Comparison of ENCODE assay signal across 9 mouse cellular contexts in the genomic region with DNA sequence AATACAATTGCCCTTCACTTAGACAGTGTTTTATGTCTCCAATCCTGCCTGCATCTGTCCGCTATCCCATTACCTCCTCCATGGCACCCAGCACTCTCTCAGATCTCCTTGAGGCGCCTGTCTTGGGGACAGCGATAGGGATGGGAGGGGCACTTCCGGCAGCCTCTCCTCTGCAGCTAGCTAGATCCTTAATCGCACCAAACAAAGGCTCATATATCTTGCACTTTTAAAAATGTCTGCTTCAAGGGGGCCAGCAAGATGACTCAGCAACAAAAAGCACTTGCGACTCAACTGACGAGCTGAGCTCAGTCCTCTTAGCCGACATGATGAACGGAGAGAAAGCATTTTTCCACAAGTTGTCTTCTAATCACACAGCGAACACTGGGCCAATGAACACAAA. TPM values are rescaled to one million over a fixed set of nuclear protein-coding genes. Genes with fewer than 3 reads are reported as not detected.
DNase-seq lines count a peak whose midpoint lies in the region; ATAC-seq and TF ChIP-seq lines count a peak whose summit lies in the region.
"Had no signal": no experiment of that assay in that cellular context is flagged by ENCODE, and none has a peak within 500 bp of the region (broad histone marks: within the 10 kb centered on the region; RNA-seq: fewer than 3 reads in every experiment).

No protein-coding gene starts in this region.

- WGBS in embryonic facial prominence, embryonic 12.5 days = 68% methylated on average over 10 of the region's 10 CpGs
- WGBS in embryonic facial prominence, embryonic 10.5 days = 85% methylated on average over 10 of the region's 10 CpGs

- no peak for TF ChIP-seq CTCF in brain, embryonic 14.5 days (IDR thresholded peaks at IDR 0.05; ENCODE audit: borderline replicate concordance, extremely low read depth, insufficient read depth, insufficient read length)

- H3K9me3 ChIP-seq in embryonic facial prominence, embryonic 12.5 days = no peaks in the 10 kb centered on the region
- no peaks in the 10 kb centered on the region for H3K9me3 ChIP-seq in embryonic facial prominence, embryonic 10.5 days
- H3K9me3 ChIP-seq in megakaryocyte, embryonic 14.5 days = no peaks in the 10 kb centered on the region

- ATAC-seq in embryonic facial prominence, embryonic 12.5 days (ENCODE audit: insufficient number of reproducible peaks, insufficient read depth, low FRiP score, low TSS enrichment) = no peak; the same call in 1 of the 2 replicates

- H3K4me3 ChIP-seq in embryonic facial prominence, embryonic 12.5 days = no peak overlapping the region
- no peak overlapping the region for H3K4me3 ChIP-seq in embryonic facial prominence, embryonic 10.5 days
- peak overlapping the region; percentile 55 for H3K4me3 ChIP-seq in megakaryocyte, embryonic 14.5 days (replicated peaks)

- DNase-seq in embryonic facial prominence, embryonic 10.5 days (ENCODE audit: low spot score) = no peak
- peak; percentile 28 for DNase-seq in brain, embryonic 14.5 days (ENCODE audit: low read depth)
- DNase-seq in kidney, postnatal 10 days = peak; percentile 51
- no peak for DNase-seq in urinary bladder, postnatal 10 days (ENCODE audit: low spot score)
- no peak for DNase-seq in cerebellum, postnatal 36 days
- no peak for DNase-seq in T-cell, adult 2 months (ENCODE audit: low spot score)
- DNase-seq: spleen, adult 18-20 months had no signal

- no peaks in the 10 kb centered on the region for H3K27me3 ChIP-seq in embryonic facial prominence, embryonic 12.5 days
- H3K27me3 ChIP-seq in embryonic facial prominence, embryonic 10.5 days (replicated peaks; ENCODE audit: low read depth, poor library complexity, severe bottlenecking) = no peaks in the 10 kb centered on the region
- no peaks in the 10 kb centered on the region for H3K27me3 ChIP-seq in megakaryocyte, embryonic 14.5 days (replicated peaks)

- TF ChIP-seq POLR2A in brain, embryonic 14.5 days (IDR thresholded peaks at IDR 0.05; ENCODE audit: borderline replicate concordance, extremely low read depth, insufficient read depth, insufficient read length, poor library complexity, severe bottlenecking) = no peak

- no peaks in the 10 kb centered on the region for H3K36me3 ChIP-seq in embryonic facial prominence, embryonic 12.5 days
- no peaks in the 10 kb centered on the region for H3K36me3 ChIP-seq in embryonic facial prominence, embryonic 10.5 days (replicated peaks)
- H3K36me3 ChIP-seq in megakaryocyte, embryonic 14.5 days (replicated peaks; ENCODE audit: low read length) = no peaks in the 10 kb centered on the region

- H3K4me1 ChIP-seq in embryonic facial prominence, embryonic 12.5 days = peaks cover 28% of the 10 kb centered on the region
- H3K4me1 ChIP-seq in embryonic facial prominence, embryonic 10.5 days = peaks cover 44% of the 10 kb centered on the region
- peaks cover 39% of the 10 kb centered on the region for H3K4me1 ChIP-seq in megakaryocyte, embryonic 14.5 days

- H3K9ac ChIP-seq in embryonic facial prominence, embryonic 12.5 days = no peak overlapping the region

- H3K4me2 ChIP-seq in embryonic facial prominence, embryonic 12.5 days (replicated peaks) = no peak overlapping the region

- H3K27ac ChIP-seq in embryonic facial prominence, embryonic 12.5 days = 0 out of 2 replicates have a peak overlapping the region, but pooled peaks have one; percentile 26
- no peak overlapping the region for H3K27ac ChIP-seq in embryonic facial prominence, embryonic 10.5 days (replicated peaks)

RNA-seq across cellular contexts. Expression of a gene that starts 55.3 kb away (rescaled TPM):
- 52.5 and 53.1 TPM in 2 replicates for polyA plus RNA-seq in embryonic facial prominence, embryonic 12.5 days (2016; fragmentation: Nextera tagmentation; extraction: Ambion mirVana)
- 57.7 and 66.2 TPM in 2 replicates for polyA plus RNA-seq in embryonic facial prominence, embryonic 10.5 days (2016; fragmentation: Nextera tagmentation; extraction: Ambion mirVana)
- 24.4 and 39.0 TPM in 2 replicates for polyA plus RNA-seq in brain, embryonic 14.5 days (2012; rRNA removed)
- polyA plus RNA-seq in megakaryocyte, embryonic 14.5 days (2012; ENCODE audit: insufficient read depth, low replicate concordance) = 1.3 and 2.0 TPM in 2 replicates

Comparison
In these comparisons a context has a peak if more than half of its experiments do, and no peak if none do; other contexts are left out.
1. DNase-seq: peak in brain, embryonic 14.5 days (single experiment) and kidney, postnatal 10 days (single experiment); none in embryonic facial prominence, embryonic 10.5 days (single experiment), urinary bladder, postnatal 10 days (single experiment), cerebellum, postnatal 36 days (0 of 2) and T-cell, adult 2 months (single experiment).